14 mouse cellular contexts compared by ENCODE assay signal in the genomic region with DNA sequence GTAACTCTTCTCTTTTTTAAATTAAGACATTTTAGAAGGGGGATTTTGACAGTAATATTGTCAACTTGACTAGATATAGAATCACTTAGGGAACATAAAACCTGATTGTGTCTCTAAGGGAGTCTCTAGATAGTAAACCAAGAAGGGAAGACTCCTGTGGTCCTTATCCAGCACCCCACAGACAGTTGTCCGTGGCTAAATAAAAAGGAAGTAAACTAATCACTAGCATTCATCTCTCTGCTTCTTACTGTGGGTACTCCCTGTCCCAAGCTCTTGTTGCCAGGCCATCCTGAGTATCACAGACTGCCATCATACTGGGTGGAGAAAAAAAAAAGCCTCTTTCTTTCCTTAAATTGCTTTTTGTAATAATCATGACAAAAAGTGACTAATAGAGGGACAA.
"Had no signal": no experiment of that assay in that cellular context is flagged by ENCODE, and none has a peak within 500 bp of the region (broad histone marks: within the 10 kb centered on the region; RNA-seq: fewer than 3 reads in every experiment).

No protein-coding gene starts in this region.

- H3K4me3 ChIP-seq: megakaryocyte, embryonic 14.5 days; midbrain, embryonic 13.5 days; midbrain, embryonic 15.5 days; neural tube, embryonic 12.5 days; stomach, embryonic 15.5 days had no signal

- H3K36me3 ChIP-seq: midbrain, embryonic 13.5 days; midbrain, embryonic 15.5 days; neural tube, embryonic 12.5 days; stomach, embryonic 15.5 days had no signal

- H3K9me3 ChIP-seq: megakaryocyte, embryonic 14.5 days; midbrain, embryonic 13.5 days; midbrain, embryonic 15.5 days; neural tube, embryonic 12.5 days; stomach, embryonic 15.5 days had no signal

- H3K4me1 ChIP-seq: megakaryocyte, embryonic 14.5 days; midbrain, embryonic 13.5 days; midbrain, embryonic 15.5 days; neural tube, embryonic 12.5 days; stomach, embryonic 15.5 days had no signal

- H3K27me3 ChIP-seq: megakaryocyte, embryonic 14.5 days; midbrain, embryonic 13.5 days; midbrain, embryonic 15.5 days; neural tube, embryonic 12.5 days; stomach, embryonic 15.5 days had no signal

- H3K27ac ChIP-seq: midbrain, embryonic 13.5 days; midbrain, embryonic 15.5 days; neural tube, embryonic 12.5 days; stomach, embryonic 15.5 days; stomach, postnatal 0 days had no signal

- DNase-seq: lung, adult 18-20 months; lung, embryonic 14.5 days; lung, postnatal 10 days; lung, postnatal 4 days; right cerebral cortex, postnatal 14 days; thymus, adult 2 months; thymus, postnatal 25 days; thymus, postnatal 4 days had no signal

- H3K9ac ChIP-seq: lung, embryonic 14.5 days; midbrain, embryonic 13.5 days; midbrain, embryonic 15.5 days; neural tube, embryonic 12.5 days; stomach, embryonic 15.5 days had no signal

- ATAC-seq: midbrain, embryonic 13.5 days; midbrain, embryonic 15.5 days had no signal
